ENCODE assay signal across 38 mouse cellular contexts in the genomic region with DNA sequence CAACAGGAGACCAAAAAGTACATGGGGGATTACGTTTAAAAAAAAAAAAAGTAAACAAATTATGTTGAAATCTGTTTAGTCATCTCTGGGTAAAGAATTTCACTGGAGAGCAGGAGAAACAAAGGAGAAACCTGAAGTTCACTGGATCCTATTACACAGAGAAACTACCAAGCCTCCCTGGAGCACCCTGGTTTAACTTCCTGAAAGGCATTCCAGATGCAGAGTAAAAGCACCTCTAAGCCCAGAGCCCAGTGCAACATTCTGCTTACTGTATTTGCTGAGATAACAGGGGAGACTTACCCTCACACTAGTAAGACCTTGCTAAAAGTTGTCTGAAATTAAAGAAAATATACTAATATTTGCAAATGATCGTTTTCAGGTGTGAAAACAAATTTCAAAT. TPM values are rescaled to one million over a fixed set of nuclear protein-coding genes. Genes with fewer than 3 reads are reported as not detected.
"Had no signal": no experiment of that assay in that cellular context is flagged by ENCODE, and none has a peak within 500 bp of the region (broad histone marks: within the 10 kb centered on the region; RNA-seq: fewer than 3 reads in every experiment).

No protein-coding gene starts in this region.

- H3K9ac ChIP-seq: limb, embryonic 12.5 days; limb, embryonic 13.5 days; limb, embryonic 15.5 days; liver, embryonic 12.5 days; liver, embryonic 13.5 days; liver, embryonic 14.5 days; liver, embryonic 15.5 days; liver, postnatal 0 days; lung, embryonic 14.5 days; lung, embryonic 15.5 days; midbrain, embryonic 12.5 days; midbrain, embryonic 13.5 days; midbrain, embryonic 15.5 days; neural tube, embryonic 12.5 days had no signal

- H3K4me1 ChIP-seq: limb, embryonic 10.5 days; limb, embryonic 12.5 days; limb, embryonic 13.5 days; limb, embryonic 15.5 days; liver, embryonic 12.5 days; liver, embryonic 13.5 days; liver, embryonic 15.5 days; lung, embryonic 15.5 days; megakaryocyte, embryonic 14.5 days; midbrain, embryonic 10.5 days; midbrain, embryonic 12.5 days; midbrain, embryonic 13.5 days; midbrain, embryonic 15.5 days; neural tube, embryonic 12.5 days had no signal

- H3K27ac ChIP-seq: limb, embryonic 10.5 days; limb, embryonic 12.5 days; limb, embryonic 13.5 days; limb, embryonic 15.5 days; liver, embryonic 12.5 days; liver, embryonic 13.5 days; liver, embryonic 14.5 days; liver, embryonic 15.5 days; lung, embryonic 15.5 days; macrophage; midbrain, embryonic 10.5 days; midbrain, embryonic 12.5 days; midbrain, embryonic 13.5 days; midbrain, embryonic 15.5 days; neural tube, embryonic 12.5 days had no signal

- H3K9me3 ChIP-seq: limb, embryonic 10.5 days; limb, embryonic 12.5 days; limb, embryonic 13.5 days; limb, embryonic 15.5 days; liver, embryonic 12.5 days; liver, embryonic 13.5 days; liver, embryonic 15.5 days; lung, embryonic 15.5 days; megakaryocyte, embryonic 14.5 days; midbrain, embryonic 10.5 days; midbrain, embryonic 12.5 days; midbrain, embryonic 13.5 days; midbrain, embryonic 15.5 days; neural tube, embryonic 12.5 days had no signal

- H3K27me3 ChIP-seq: limb, embryonic 12.5 days; limb, embryonic 13.5 days; limb, embryonic 15.5 days; liver, embryonic 12.5 days; liver, embryonic 13.5 days; liver, embryonic 15.5 days; lung, embryonic 15.5 days; megakaryocyte, embryonic 14.5 days; midbrain, embryonic 12.5 days; midbrain, embryonic 13.5 days; midbrain, embryonic 15.5 days; neural tube, embryonic 12.5 days had no signal

- H3K4me2 ChIP-seq: limb, embryonic 12.5 days; limb, embryonic 13.5 days; limb, embryonic 15.5 days; liver, embryonic 11.5 days; liver, embryonic 12.5 days; liver, embryonic 13.5 days; liver, embryonic 15.5 days; lung, embryonic 14.5 days; lung, embryonic 15.5 days; midbrain, embryonic 12.5 days; midbrain, embryonic 13.5 days; midbrain, embryonic 15.5 days; neural tube, embryonic 12.5 days had no signal

- H3K4me3 ChIP-seq: limb, embryonic 10.5 days; limb, embryonic 12.5 days; limb, embryonic 13.5 days; limb, embryonic 15.5 days; liver, embryonic 12.5 days; liver, embryonic 13.5 days; liver, embryonic 15.5 days; lung, embryonic 15.5 days; megakaryocyte, embryonic 14.5 days; midbrain, embryonic 10.5 days; midbrain, embryonic 12.5 days; midbrain, embryonic 13.5 days; midbrain, embryonic 15.5 days; myocyte; neural tube, embryonic 12.5 days had no signal

- DNase-seq: left cerebral cortex, postnatal 4 days; liver; liver, embryonic 13.5 days; liver, postnatal 0 days; lung, adult 18-20 months; lung, adult 2 months; lung, embryonic 14.5 days; lung, postnatal 10 days; lung, postnatal 14 days; lung, postnatal 36 days; lung, postnatal 4 days; midbrain, embryonic 14.5 days had no signal

- ATAC-seq: liver, embryonic 12.5 days; liver, postnatal 0 days; lung, postnatal 0 days; midbrain, embryonic 13.5 days; midbrain, embryonic 15.5 days; midbrain, embryonic 16.5 days had no signal

- H3K36me3 ChIP-seq: limb, embryonic 10.5 days; limb, embryonic 12.5 days; limb, embryonic 13.5 days; limb, embryonic 15.5 days; liver, embryonic 12.5 days; liver, embryonic 13.5 days; liver, embryonic 15.5 days; lung, embryonic 15.5 days; midbrain, embryonic 10.5 days; midbrain, embryonic 12.5 days; midbrain, embryonic 13.5 days; midbrain, embryonic 15.5 days; neural tube, embryonic 12.5 days had no signal

RNA-seq across cellular contexts. Expression of a gene that starts 15.0 kb away (rescaled TPM):
- total RNA-seq: left cerebral cortex, postnatal 25 days; liver, adult 2 months; megakaryocyte progenitor cell, adult 5-6 weeks; megakaryocyte, adult 5-6 weeks; megakaryocyte-erythroid progenitor cell, adult 5-6 weeks; monocyte, adult 5-6 weeks had no signal
- polyA plus RNA-seq: liver, adult 2 months; liver, embryonic 16.5 days; liver, postnatal 0 days; lung, adult 2 months; lung, postnatal 0 days; macrophage; midbrain, embryonic 14.5 days had no signal
